Mouse (Mus musculus): ENCODE results near the gene Aim2. TPM values are rescaled to one million over a fixed set of nuclear protein-coding genes. Genes with fewer than 3 reads are reported as not detected.

Gene Aim2
- polyA plus RNA-seq, 1 experiment: 1.3 TPM

DNA sequence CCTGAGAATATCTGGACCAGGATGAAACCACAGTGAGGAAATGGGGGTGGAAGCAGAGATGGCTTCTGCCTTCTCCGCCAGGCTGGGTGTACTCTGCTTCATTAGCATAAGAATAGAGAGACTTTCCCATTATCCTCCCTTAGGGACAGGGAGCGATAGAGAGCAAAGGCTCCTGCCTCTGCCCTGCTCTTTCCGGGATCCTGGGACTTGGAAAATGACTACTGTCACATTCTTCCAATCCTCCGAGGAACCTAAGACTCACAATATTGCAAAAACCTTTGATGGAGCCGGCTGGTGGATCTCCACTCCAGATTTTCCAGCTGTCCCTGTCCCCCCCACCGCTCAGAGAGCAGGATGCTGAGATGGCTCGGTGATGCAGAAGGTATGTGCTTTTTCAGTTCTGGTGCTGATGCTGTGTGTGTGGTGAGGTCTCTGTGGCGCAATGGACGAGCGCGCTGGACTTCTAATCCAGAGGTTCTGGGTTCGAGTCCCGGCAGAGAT, 39.3 kb downstream of the Aim2 start:
- no peak for DNase-seq (ENCODE audit: low read depth)

- DNase-seq (ENCODE audit: low read depth): no peak
Observed at GRCm38 (mm10) chr1:173391754-173392153, 41.1 kb downstream of the Aim2 start.

GRCm38 (mm10) chr1:173398323-173398970, 47.8 kb downstream of the Aim2 start:
- DNase-seq (ENCODE audit: low read depth): no peak

- no peak for DNase-seq (ENCODE audit: low read depth)
Observed at GRCm38 (mm10) chr1:173404696-173405309, 54.1 kb downstream of the Aim2 start.

GRCm38 (mm10) chr1:173409066-173409465, 58.4 kb downstream of the Aim2 start:
- no peak for DNase-seq (ENCODE audit: low read depth)

- no peak for DNase-seq (ENCODE audit: low read depth)
Observed at GRCm38 (mm10) chr1:173411863-173412262, 61.2 kb downstream of the Aim2 start.

DNA sequence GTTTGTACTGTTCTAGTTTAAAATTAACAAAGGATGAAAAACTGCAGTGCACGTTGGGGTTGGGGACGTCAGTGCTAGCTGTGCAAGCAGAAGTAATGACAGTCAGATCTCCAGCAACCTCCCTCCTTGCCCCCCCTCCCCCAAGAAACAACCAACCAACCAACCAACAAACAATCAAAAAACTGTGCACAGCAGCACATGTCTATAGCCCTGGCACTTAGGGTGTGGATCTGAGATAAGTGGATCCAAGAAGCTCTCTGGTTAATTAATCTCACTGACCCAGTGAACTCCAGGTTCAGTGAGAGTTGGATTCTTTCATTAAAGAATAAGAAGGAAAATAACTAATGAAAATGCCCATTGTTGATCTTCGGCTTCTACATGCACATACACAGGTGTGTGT, 64.0 kb downstream of the Aim2 start:
- no peak for DNase-seq (ENCODE audit: low read depth)

DNA sequence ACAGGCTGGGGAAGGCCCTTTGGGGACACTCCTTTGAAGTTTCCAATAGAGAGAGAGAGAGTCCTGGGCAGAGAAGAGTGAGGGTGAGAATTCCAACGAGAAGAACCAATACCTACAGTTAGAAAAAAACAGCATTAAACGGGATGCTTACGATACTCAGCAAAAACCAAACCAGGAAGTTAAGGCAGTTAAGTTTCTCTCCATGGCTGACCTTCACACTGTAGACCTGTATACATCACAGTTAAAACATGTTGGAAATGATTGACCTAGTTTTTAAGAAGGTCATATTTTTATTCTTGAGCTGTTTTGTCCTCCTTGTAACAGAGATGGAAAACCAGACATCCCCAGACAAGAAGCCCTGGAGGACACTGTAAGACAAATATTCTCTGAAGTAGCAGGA, 67.8 kb downstream of the Aim2 start:
- DNase-seq (ENCODE audit: low read depth): no peak

- DNase-seq (ENCODE audit: low read depth): no peak
Observed at GRCm38 (mm10) chr1:173418936-173419621, 68.4 kb downstream of the Aim2 start.

GRCm38 (mm10) chr1:173420374-173420773, 69.7 kb downstream of the Aim2 start:
- DNase-seq (ENCODE audit: low read depth): no peak

DNA sequence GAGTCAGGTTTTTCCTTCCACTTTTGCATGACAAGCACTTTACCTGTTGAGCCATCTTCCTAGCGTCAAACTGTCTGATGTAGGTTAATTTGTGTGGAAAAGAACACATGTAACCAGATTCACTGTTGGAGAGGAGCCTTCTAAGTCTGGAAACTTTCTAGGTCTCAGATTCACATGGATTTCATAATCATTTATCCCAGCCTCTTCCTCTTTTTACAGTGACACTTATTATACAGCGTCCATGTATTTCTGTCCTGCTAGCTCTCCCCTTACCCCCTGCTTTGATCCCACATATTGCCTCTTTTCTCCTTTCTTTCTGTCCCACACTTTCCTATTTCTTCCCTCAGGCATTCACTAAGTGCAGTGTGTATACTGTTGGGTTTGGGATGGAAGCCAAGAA, 75.7 kb downstream of the Aim2 start:
- no peak for DNase-seq (ENCODE audit: low read depth)

- DNase-seq (ENCODE audit: low read depth): no peak
Observed at GRCm38 (mm10) chr1:173427385-173427784, 76.7 kb downstream of the Aim2 start.

GRCm38 (mm10) chr1:173429995-173430699, 79.5 kb downstream of the Aim2 start:
- DNase-seq (ENCODE audit: low read depth): no peak

GRCm38 (mm10) chr1:173432411-173432810, 81.7 kb downstream of the Aim2 start:
- DNase-seq (ENCODE audit: low read depth): no peak

GRCm38 (mm10) chr1:173437161-173437953, 86.7 kb downstream of the Aim2 start:
- DNase-seq (ENCODE audit: low read depth): no peak

DNA sequence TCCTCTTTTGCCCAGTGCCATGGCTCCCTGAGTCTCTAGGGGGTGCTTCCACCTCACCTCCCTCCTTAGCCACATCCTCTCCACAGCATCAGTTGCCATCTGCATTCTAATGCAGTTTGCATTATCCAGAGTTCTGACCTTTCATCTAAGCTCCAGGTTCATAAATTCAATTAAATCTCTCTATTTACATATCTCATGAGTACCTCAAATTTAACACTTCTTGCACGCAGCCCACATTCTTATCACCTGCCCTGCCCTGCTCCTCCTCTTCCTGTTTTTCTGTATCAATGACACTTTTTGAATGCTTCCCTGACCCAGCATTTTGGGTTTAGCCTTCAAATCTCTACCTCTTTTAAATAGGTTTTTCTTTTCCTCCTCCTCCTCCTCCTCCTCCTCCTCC, 90.0 kb downstream of the Aim2 start:
- DNase-seq (ENCODE audit: low read depth): no peak

DNA sequence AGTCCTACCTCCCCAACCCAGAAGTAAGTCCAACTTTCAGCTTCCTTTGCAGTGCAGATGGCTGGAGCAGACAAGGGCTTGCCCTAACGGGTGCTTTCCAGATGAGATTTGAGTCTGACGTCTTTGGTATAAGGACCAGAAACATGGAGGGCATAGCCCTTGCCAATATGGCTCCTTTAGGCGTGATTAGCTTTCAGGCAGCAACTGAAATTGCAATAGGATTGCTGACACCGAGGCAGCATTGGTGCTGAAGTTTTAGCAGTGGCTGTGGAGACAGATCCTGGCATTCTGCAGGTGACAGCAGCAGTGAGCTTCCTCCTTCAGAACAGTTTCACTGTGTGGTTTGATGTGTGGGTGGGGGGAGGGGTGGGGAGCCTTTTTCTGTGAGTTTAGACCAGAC, 90.5 kb downstream of the Aim2 start:
- no peak for DNase-seq (ENCODE audit: low read depth)

DNA sequence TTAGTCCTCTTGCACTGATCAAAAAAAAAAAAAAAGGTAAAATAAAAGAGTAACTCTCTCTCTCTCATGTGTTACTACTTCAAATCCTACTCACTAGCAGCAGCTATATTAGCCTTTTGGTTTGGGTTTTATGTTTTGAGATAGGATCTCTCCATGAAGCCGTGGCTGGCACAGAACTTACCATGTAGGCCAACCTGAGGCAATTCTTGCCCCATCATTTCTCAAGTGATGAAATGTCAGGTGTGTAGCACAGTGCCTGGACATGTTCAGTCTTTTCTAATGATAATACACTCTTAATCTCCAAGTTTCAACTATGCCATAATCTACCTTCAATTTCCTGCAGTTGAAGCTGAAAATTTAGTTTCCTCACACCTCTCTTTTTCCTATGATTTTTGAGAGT, 92.4 kb downstream of the Aim2 start:
- DNase-seq (ENCODE audit: low read depth): peak; percentile 95

DNA sequence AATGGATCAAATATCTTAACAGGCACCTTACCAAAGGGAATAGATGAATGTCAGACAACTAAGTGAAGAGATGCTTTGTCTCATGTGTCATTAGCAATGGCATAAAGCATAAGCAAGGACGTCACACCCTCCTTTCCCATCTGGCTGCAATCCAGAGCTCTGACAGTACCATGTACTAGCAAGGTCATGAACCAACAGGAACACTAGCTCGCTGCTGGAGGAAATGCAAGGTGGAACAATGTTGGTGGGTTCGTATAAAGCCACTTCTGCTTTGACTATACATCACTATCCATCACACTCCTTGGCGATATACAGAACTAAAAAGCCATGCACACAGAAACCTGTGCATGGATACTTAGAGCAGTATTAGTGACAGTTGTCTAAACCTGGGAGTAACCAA, 96.4 kb downstream of the Aim2 start:
- DNase-seq (ENCODE audit: low read depth): no peak

GRCm38 (mm10) chr1:173450621-173451020, 99.9 kb downstream of the Aim2 start:
- DNase-seq (ENCODE audit: low read depth): no peak

DNA sequence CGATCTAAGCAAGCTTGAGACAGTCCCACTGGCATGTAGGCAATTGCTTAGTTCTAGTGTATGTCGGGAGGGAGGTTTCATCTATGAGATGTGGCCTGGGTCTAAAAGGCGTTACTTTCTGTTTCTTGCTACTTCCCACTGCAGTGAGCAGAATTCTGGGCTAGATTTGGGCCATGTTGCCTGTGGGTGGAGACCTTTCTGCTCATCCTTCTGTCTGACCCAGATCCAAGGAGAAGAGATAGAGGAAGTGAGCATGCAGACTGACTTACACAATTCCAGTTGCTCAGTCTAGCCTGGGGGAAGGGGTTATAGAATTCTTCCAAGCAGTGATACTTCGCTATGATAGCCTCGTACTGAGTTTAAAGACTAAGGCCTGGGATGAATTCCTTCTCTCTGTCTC, 101.0 kb downstream of the Aim2 start:
- DNase-seq (ENCODE audit: low read depth): no peak

Data from gonadal fat pad, adult 2 months (tissue).